Mouse (Mus musculus) midbrain, embryonic 12.5 days (tissue): ENCODE data around the gene Treml1. TPM values are rescaled to one million over a fixed set of nuclear protein-coding genes. Genes with fewer than 3 reads are reported as not detected.

Source experiments
- ATAC-seq: fragments of 200-750 bp; cut with Nextera tagmentation; 2 replicates; pipeline ENCODE4 v1.8.0; 2017; ENCODE audit warnings: low read depth, moderate TSS enrichment, moderate library complexity; ENCODE audit not compliant: low FRiP score
- H3K27ac ChIP-seq: fragments of 300-500 bp; sonication (generic); replicated peaks from 2 replicates; pipeline ENCODE4 v1.5.1; 2016; ENCODE audit warnings: mild to moderate bottlenecking
- H3K27me3 ChIP-seq: fragments of 300-500 bp; sonication (generic); 2 replicates; pipeline ENCODE4 v1.6.1; 2016; ENCODE audit warnings: mild to moderate bottlenecking
- H3K36me3 ChIP-seq: fragments of 300-500 bp; sonication (generic); 2 replicates; pipeline ENCODE4 v1.6.1; 2016
- H3K4me1 ChIP-seq: fragments of 300-500 bp; sonication (generic); 2 replicates; pipeline ENCODE4 v1.6.1; 2016
- H3K4me2 ChIP-seq: fragments of 300-500 bp; sonication (generic); replicated peaks from 2 replicates; pipeline ENCODE4 v1.6.1; 2016; ENCODE audit warnings: mild to moderate bottlenecking, moderate library complexity
- H3K4me3 ChIP-seq: fragments of 300-500 bp; sonication (generic); 2 replicates; pipeline ENCODE4 v1.5.1; 2016; ENCODE audit warnings: mild to moderate bottlenecking
- H3K9ac ChIP-seq: fragments of 300-500 bp; sonication (generic); replicated peaks from 2 replicates; pipeline ENCODE4 v1.6.1; 2016; ENCODE audit warnings: mild to moderate bottlenecking, moderate library complexity
- H3K9me3 ChIP-seq: fragments of 300-500 bp; sonication (generic); 2 replicates; pipeline ENCODE4 v1.6.1; 2016; ENCODE audit warnings: mild to moderate bottlenecking
- WGBS: fragments of 180-500 bp; shearing (Covaris S2); methylation state at CpG from one replicate; pipeline ENCODE4 v1.1.7; 2016; 5-methylcytosine and 5-hydroxymethylcytosine counted together
- polyA plus RNA-seq: library from polyadenylated mRNA; unstranded; fragments of >200 nt; fragmentation: Nextera tagmentation; extraction: Ambion mirVana; gene quantifications from 2 replicates; pipeline ENCODE4 v1.2.1, GENCODE M21; 2016

The Treml1 gene
- polyA plus RNA-seq, 1 experiment from 2014 or later: 1.6 TPM

DNA sequence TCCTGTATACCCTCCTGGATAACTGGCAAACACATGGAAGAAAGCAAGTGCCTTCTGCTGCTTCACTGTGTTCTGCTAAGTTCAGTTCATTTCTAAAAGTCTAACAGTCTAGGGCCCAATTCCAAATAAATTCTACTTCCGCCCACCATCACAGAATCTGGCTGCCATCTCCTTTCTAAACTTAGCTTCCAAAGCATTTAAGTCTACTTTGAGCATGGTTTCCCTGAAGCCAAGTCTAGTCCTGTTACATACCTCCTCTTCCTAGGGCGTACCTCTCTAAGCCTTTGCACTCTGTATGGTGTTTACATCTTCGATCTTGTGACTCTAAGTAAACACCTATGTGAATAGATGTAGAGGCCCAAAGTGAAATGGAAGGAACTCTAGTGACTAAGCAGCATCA lies 32.9 kb downstream of the Treml1 start:
- Histone ChIP-seq H3K4me3 (no peak overlapping the region), H3K4me2 (no peak overlapping the region), H3K4me1 (no peaks in the 10 kb centered on the region), H3K9ac (no peak overlapping the region), H3K36me3 (peaks cover 92% of the 10 kb centered on the region), H3K27me3 (no peaks in the 10 kb centered on the region), H3K9me3 (no peaks in the 10 kb centered on the region), H3K27ac (no peak overlapping the region)
- 91% methylated on average over 3 of the region's 3 CpGs for WGBS
- ATAC-seq: no peak

DNA sequence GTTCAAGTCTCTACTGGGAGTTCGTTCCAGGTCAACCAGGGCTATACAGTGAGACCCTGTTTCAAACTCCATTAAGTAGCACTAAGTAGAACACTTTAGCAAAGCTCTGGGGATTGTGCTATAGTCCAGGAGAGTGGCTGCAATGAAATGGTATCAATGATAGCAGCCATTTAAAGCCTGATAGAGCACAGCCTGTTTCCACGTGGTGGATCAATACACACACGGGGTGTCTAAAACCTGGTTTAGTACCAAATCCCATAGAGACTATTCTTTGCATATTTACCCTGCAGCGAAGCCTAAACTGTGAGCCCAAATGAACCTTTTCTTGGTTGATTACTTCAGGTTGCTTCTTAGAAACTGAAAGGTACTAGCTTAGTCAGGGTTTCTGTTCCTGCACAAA lies 42.0 kb downstream of the Treml1 start:
- WGBS: 86% methylated on average over 4 of the region's 4 CpGs
- no peak overlapping the region for H3K4me3 ChIP-seq
- no peaks in the 10 kb centered on the region for H3K4me1 ChIP-seq
- H3K4me2 ChIP-seq: no peak overlapping the region
- H3K27ac ChIP-seq: no peak overlapping the region
- H3K9me3 ChIP-seq: no peaks in the 10 kb centered on the region
- peaks cover 29% of the 10 kb centered on the region for H3K36me3 ChIP-seq
- no peaks in the 10 kb centered on the region for H3K27me3 ChIP-seq
- H3K9ac ChIP-seq: no peak overlapping the region
- ATAC-seq: no peak

DNA sequence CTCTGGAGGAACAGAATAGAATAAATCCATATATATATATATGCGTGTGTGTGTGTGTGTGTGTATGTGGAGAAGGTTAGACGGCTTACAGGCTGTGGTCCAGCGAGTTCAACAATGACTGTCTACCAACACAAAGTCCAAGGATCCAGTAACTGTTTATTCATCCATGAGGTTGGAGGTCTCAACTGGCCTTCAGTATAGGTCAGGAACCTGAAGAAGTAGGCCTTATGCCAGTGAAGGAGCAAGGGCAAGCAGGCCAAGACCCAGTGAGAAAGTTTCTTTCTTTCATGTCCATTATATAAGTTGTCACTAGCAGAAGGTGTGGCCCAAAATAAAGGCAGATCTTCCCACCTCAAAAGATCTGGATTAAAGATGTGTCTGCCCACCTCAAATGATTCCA lies 43.0 kb downstream of the Treml1 start:
- Histone ChIP-seq H3K9ac (no peak overlapping the region), H3K27ac (no peak overlapping the region), H3K4me1 (peaks cover 8% of the 10 kb centered on the region), H3K27me3 (no peaks in the 10 kb centered on the region), H3K4me3 (no peak overlapping the region), H3K9me3 (no peaks in the 10 kb centered on the region), H3K36me3 (peaks cover 26% of the 10 kb centered on the region), H3K4me2 (no peak overlapping the region)
- ATAC-seq: no peak
- WGBS: 91% methylated on average over 3 of the region's 3 CpGs

- Histone ChIP-seq H3K27me3 (no peaks in the 10 kb centered on the region), H3K4me2 (no peak overlapping the region), H3K9ac (no peak overlapping the region), H3K4me1 (peaks cover 15% of the 10 kb centered on the region), H3K36me3 (peaks cover 15% of the 10 kb centered on the region), H3K4me3 (no peak overlapping the region), H3K27ac (no peak overlapping the region), H3K9me3 (no peaks in the 10 kb centered on the region)
- 90% methylated on average over 2 of the region's 2 CpGs for WGBS
- ATAC-seq: no peak
Observed at GRCm38 (mm10) chr17:48403848-48404247, 44.1 kb downstream of the Treml1 start.

GRCm38 (mm10) chr17:48404706-48405105 lies 45.0 kb downstream of the Treml1 start:
- H3K9me3 ChIP-seq: no peaks in the 10 kb centered on the region
- H3K4me3 ChIP-seq: no peak overlapping the region
- no peak overlapping the region for H3K27ac ChIP-seq
- no peak overlapping the region for H3K9ac ChIP-seq
- peaks cover 6% of the 10 kb centered on the region for H3K36me3 ChIP-seq
- WGBS: 93% methylated on average over 1 of the region's 1 CpGs
- H3K27me3 ChIP-seq: no peaks in the 10 kb centered on the region
- peaks cover 15% of the 10 kb centered on the region for H3K4me1 ChIP-seq
- H3K4me2 ChIP-seq: no peak overlapping the region
- ATAC-seq: no peak

GRCm38 (mm10) chr17:48407154-48407553 lies 47.4 kb downstream of the Treml1 start:
- Histone ChIP-seq H3K27me3 (no peaks in the 10 kb centered on the region), H3K9me3 (no peaks in the 10 kb centered on the region), H3K4me1 (peaks cover 27% of the 10 kb centered on the region), H3K9ac (no peak overlapping the region), H3K4me2 (no peak overlapping the region), H3K4me3 (no peak overlapping the region), H3K27ac (no peak overlapping the region), H3K36me3 (no peaks in the 10 kb centered on the region)
- ATAC-seq: no peak
- WGBS: 85% methylated on average over 4 of the region's 4 CpGs

DNA sequence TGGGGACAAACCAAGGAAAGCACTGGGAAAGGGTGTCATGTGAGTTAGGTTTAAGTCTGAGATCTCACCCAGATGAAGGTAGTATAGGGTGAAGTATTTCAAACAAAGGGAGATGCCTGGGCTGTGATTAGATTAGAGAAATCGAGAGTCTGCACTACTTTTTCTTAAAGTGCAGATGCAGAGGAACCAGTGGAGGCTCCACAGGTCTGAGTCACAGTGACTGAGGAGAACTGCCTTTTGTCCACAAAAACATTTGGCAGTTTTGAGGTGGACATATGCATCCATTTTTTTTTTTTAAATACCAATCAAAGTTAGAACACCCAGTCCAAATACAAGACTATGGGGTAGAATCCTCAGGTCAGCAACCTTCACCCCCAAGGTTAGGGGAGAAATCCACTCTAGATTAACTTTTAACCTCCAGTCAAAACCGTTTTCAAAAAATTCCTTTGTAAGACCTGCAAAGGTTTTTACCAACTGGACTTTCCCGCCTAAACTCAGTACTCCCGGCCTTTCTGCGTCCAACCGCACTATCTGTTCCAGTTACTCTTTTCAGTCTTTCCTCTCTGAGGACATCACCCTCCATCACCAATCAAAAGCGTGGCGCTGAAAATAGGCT lies 48.3 kb downstream of the Treml1 start:
- H3K27ac ChIP-seq: peak overlapping the region; percentile 100
- peaks cover 28% of the 10 kb centered on the region for H3K4me1 ChIP-seq
- peak overlapping the region; percentile 69 for H3K4me3 ChIP-seq
- peaks cover 4% of the 10 kb centered on the region; the same call in 1 of the 2 replicates for H3K36me3 ChIP-seq
- H3K9ac ChIP-seq: peak overlapping the region; percentile 96
- H3K27me3 ChIP-seq: no peaks in the 10 kb centered on the region
- H3K4me2 ChIP-seq: peak overlapping the region; percentile 76
- WGBS: 10% methylated on average over 8 of the region's 8 CpGs
- no peak for ATAC-seq
- no peaks in the 10 kb centered on the region for H3K9me3 ChIP-seq

DNA sequence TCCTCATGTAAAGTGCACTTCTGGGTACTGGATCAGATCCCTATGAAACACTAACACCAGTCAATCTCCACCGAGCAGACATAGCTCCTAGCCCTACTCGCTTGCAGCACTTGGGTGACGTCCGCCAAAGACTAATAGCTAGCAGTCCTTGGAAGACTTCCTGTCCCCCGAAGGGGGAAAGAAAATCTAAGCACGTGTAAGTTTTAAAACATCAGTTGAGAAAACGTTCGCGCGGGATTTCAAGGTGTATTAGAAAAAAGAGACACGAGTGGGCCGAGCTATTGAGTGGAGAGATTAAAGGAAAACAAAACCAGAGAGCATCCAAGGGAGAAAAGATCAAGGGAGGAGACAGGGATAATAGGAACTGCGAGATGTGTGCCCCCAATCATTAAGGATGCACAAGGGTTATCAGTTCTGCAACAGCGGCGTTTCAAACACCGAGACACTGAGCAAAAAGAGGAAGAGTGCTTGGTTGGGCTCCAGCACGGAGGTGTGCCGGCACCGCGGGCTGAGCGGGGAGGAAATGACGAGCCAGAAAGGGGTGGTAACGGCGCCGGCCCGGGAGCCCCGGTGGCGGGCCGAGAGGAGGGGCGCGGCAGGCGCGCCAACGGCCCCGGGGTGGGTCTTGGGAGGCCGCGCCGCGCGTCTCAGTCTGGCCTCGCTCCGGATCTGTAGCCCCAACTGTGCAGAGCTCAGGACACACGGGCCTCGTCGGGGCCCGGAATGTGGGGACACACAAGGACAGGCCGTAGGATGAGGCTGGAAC lies 49.0 kb downstream of the Treml1 start:
- no peaks in the 10 kb centered on the region for H3K27me3 ChIP-seq
- H3K4me1 ChIP-seq: peaks cover 28% of the 10 kb centered on the region
- no peaks in the 10 kb centered on the region for H3K9me3 ChIP-seq
- peak overlapping the region; percentile 69 for H3K4me3 ChIP-seq
- under 1% methylated on average over 47 of the region's 47 CpGs for WGBS
- H3K4me2 ChIP-seq: peak overlapping the region; percentile 76
- peak overlapping the region; percentile 96 for H3K9ac ChIP-seq
- H3K27ac ChIP-seq: peak overlapping the region; percentile 100
- ATAC-seq: peak; percentile 32
- H3K36me3 ChIP-seq: peaks cover 7% of the 10 kb centered on the region; the same call in 1 of the 2 replicates

DNA sequence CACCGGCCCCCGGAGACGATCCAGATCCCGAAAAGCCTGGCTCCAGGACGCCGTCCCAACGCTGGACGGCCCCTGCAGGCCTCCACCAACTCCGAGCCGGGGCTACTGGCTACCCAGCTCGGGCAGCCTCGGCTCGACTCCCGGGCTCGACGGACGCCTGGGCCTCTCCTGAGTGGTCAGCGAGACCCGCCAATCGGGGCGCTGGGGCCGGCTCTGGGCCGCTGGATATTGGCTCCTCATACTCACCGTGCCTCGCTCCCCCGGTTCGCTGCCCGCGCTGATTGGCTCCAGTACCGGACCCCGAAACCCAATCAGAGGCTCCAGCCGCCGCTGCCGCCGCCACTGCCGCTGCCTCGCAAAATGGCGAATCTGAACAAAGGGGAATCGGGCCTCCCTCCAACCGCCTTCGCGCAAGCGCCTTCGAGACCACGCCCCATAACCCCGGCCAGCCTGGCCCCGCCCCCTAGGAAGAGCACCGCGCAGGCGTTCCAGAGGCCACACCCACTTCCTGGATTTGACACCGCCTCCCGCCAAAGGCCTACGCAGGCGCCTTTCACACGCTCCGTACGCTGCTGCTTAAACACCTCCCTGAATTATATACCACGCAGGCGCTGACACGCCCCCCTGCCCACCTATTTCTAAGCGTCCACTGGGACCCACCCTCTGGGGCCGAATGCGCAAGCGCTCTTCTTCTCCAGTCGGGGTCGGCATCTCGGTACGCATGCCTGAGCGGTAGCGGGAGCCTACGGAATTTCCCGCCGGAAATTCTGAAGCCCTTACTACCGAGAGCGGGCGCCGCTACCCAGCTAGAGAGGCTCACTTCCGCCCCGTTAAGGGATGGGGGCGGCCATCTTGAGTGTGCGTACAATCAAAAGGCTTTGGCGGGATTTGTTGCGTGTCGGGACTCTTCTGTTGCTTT lies 49.9 kb downstream of the Treml1 start, which contains the start of the genes Nfya and Oard1:
TSS of gene Nfya (minus strand) at position 527 of the 919 bp plus-strand sequence.
TSS of gene Oard1 (plus strand) at position 635 of the 919 bp plus-strand sequence.
- H3K27ac ChIP-seq: peak within 1 kb of the TSS; percentile 100
- H3K27me3 ChIP-seq: no peaks in the 10 kb centered on the region
- peak within 1 kb of the TSS; percentile 96 for H3K9ac ChIP-seq
- peaks cover 28% of the 10 kb centered on the region for H3K4me1 ChIP-seq
- WGBS: under 1% methylated on average over 78 of the region's 84 CpGs
- peaks cover 17% of the 10 kb centered on the region for H3K36me3 ChIP-seq
- ATAC-seq: peak; percentile 97
- H3K4me2 ChIP-seq: peak within 1 kb of the TSS; percentile 76
- H3K4me3 ChIP-seq: peak within 1 kb of the TSS; percentile 69
- no peaks in the 10 kb centered on the region for H3K9me3 ChIP-seq

DNA sequence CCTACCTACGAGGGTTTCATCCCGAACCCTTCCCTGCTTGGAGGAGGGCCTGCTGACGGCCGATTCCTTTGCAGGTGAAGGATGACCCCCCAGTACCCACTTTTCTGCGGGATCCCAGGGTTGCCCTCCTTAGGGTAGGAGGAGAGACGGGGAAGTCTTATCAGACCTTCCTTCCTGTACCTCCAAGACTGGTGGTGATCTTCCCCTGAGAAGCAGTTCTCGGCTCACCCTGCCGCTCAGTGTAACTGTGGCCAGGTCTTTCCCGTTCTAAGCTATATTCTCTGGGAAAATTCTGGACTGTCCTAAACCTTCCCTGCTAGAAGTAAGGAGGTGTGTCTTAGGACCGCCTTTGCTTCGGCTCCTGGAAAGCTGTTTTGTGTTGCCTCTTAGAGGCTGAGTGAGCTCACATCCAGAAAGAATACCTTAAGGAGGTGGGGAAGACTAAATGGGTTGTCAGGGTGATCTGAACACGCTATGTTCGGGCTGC lies 50.6 kb downstream of the Treml1 start:
- peaks cover 24% of the 10 kb centered on the region for H3K36me3 ChIP-seq
- H3K27ac ChIP-seq: peak overlapping the region; percentile 100
- H3K4me1 ChIP-seq: peaks cover 28% of the 10 kb centered on the region
- no peaks in the 10 kb centered on the region for H3K9me3 ChIP-seq
- no peaks in the 10 kb centered on the region for H3K27me3 ChIP-seq
- peak overlapping the region; percentile 78 for H3K9ac ChIP-seq
- peak overlapping the region; percentile 69 for H3K4me3 ChIP-seq
- under 1% methylated on average over 13 of the region's 13 CpGs for WGBS
- H3K4me2 ChIP-seq: peak overlapping the region; percentile 76
- peak; percentile 24 for ATAC-seq

DNA sequence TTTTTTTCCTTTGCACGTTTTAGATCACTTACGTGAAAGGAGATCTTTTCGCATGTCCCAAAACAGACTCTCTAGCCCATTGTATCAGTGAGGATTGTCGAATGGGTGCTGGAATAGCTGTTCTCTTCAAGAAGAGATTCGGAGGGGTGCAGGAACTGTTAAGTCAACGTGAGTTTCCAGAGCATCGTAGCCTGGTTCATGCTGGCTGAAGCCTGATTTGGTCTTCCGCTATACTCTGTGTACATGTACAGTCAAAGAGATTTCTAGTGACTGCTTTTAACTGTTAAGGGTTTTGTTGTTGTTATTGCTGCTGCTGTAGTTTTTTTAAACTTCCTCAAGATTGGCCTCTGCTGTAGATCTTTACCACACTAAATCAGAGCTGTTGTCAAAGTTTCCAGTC lies 51.5 kb downstream of the Treml1 start:
- H3K9ac ChIP-seq: peak overlapping the region; percentile 78
- H3K4me3 ChIP-seq: peak overlapping the region; percentile 69
- peaks cover 31% of the 10 kb centered on the region for H3K36me3 ChIP-seq
- ATAC-seq: no peak
- H3K4me2 ChIP-seq: peak overlapping the region; percentile 76
- peaks cover 28% of the 10 kb centered on the region for H3K4me1 ChIP-seq
- 59% methylated on average over 8 of the region's 8 CpGs for WGBS
- no peaks in the 10 kb centered on the region for H3K9me3 ChIP-seq
- H3K27ac ChIP-seq: no peak overlapping the region
- no peaks in the 10 kb centered on the region for H3K27me3 ChIP-seq
